Mouse (Mus musculus) cerebellum, adult 2 months (tissue): ENCODE data around the gene Shld2.

Experiments used
- CTCF ChIP-seq: fragments of 200-500 bp; IDR thresholded peaks from 2 replicates; pipeline ENCODE4 v1.5.1; 2011; ENCODE audit warnings: low read depth, mild to moderate bottlenecking, control low read depth, low read length, moderate library complexity, borderline replicate concordance; ENCODE audit not compliant: insufficient read depth
- POLR2A ChIP-seq: fragments of 200-500 bp; IDR thresholded peaks from 2 replicates; pipeline ENCODE4 v1.6.1; 2011; ENCODE audit warnings: low read length, control low read depth, borderline replicate concordance; ENCODE audit not compliant: insufficient read depth

DNA sequence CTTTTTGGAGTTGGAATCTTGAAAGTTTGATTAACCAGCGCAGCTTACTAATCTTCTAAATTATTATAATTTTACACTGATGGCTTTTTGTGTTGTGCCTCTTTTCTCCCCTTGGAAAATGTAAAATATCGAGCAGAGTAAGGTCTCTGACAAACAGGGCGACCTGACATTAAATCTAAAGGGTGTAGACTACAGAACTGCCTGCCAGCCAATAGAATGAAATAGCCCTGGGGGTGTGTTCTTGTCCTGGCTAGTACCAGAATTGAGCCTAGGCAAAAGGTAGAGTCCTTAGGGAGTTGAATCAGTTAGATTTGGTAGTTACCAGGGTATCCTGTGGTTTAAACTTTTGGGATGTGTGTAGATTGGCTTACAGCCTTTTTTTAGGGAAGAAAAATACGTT lies 1.4 kb upstream of the Shld2 start:
- TF ChIP-seq CTCF (no peak), POLR2A (no peak)
